Mouse (Mus musculus) ES-E14 (cell line): ENCODE results near the gene Rab30. TPM values are rescaled to one million over a fixed set of nuclear protein-coding genes. Genes with fewer than 3 reads are reported as not detected.

ENCODE experiments used
- DNase-seq: peaks from one replicate; pipeline ENCODE4 v3.0.0-alpha.2; 2013; ENCODE audit warnings: low read depth, low spot score
- H3K27ac ChIP-seq: 2 replicates; pipeline ENCODE4 v1.5.1; 2012; ENCODE audit warnings: low read depth, mild to moderate bottlenecking, low read length, moderate library complexity, mixed read lengths; ENCODE audit not compliant: poor library complexity, insufficient read depth, severe bottlenecking
- H3K36me3 ChIP-seq: 2 replicates; pipeline ENCODE4 v1.6.1; 2012; ENCODE audit warnings: mild to moderate bottlenecking, low read length, moderate library complexity, mixed read lengths; ENCODE audit not compliant: control insufficient read depth, poor library complexity, insufficient read depth, severe bottlenecking
- H3K4me1 ChIP-seq, 2 experiments: fragments of 150-350 bp in 1 of 2; sonication (generic) in 1 of 2; 2 replicates each; pipeline ENCODE4 v1.6.1; 2012; ENCODE audit warnings: low read length in 2 of 2, mild to moderate bottlenecking in 1 of 2, mixed read lengths in 1 of 2; ENCODE audit not compliant: control insufficient read depth in 2 of 2, insufficient read depth in 2 of 2, poor library complexity in 1 of 2
- H3K4me3 ChIP-seq, 2 experiments: fragments of 150-350 bp in 1 of 2; sonication (generic) in 1 of 2; 2 replicates each; pipeline ENCODE4 v1.5.1; 2012; ENCODE audit warnings: low read length in 2 of 2, low read depth in 1 of 2, mild to moderate bottlenecking in 1 of 2, mixed read lengths in 1 of 2; ENCODE audit not compliant: insufficient read depth in 1 of 2, poor library complexity in 1 of 2, severe bottlenecking in 1 of 2
- H3K9ac ChIP-seq: 2 replicates; pipeline ENCODE4 v1.6.1; 2012; ENCODE audit warnings: low read depth, mild to moderate bottlenecking, low read length, mixed read lengths; ENCODE audit not compliant: poor library complexity, insufficient read depth, severe bottlenecking
- H3K9me3 ChIP-seq: fragments of 150-350 bp; sonication (generic); 2 replicates; pipeline ENCODE4 v1.6.1; 2012; ENCODE audit warnings: low read depth, mild to moderate bottlenecking, low read length; ENCODE audit not compliant: control insufficient read depth, insufficient read depth
- CHD2 ChIP-seq: IDR thresholded peaks from 2 replicates; pipeline ENCODE4 v1.6.1; 2014; ENCODE audit warnings: mild to moderate bottlenecking, low read depth, low read length, inconsistent platforms
- HCFC1 ChIP-seq: IDR thresholded peaks from 2 replicates; pipeline ENCODE4 v1.6.1; 2012; ENCODE audit warnings: low read length, inconsistent platforms, borderline replicate concordance; ENCODE audit not compliant: insufficient read depth
- MAFK ChIP-seq: IDR thresholded peaks from 2 replicates; pipeline ENCODE4 v1.6.1; 2014; ENCODE audit warnings: mild to moderate bottlenecking, low read depth, low read length, inconsistent platforms; ENCODE audit not compliant: insufficient read depth
- ZC3H11A ChIP-seq: IDR thresholded peaks from 2 replicates; pipeline ENCODE4 v1.6.1; 2012; ENCODE audit warnings: low read depth, mild to moderate bottlenecking, inconsistent platforms, low read length, borderline replicate concordance
- ZNF384 ChIP-seq: IDR thresholded peaks from 2 replicates; pipeline ENCODE4 v1.6.1; 2012; ENCODE audit warnings: low read depth, low read length, inconsistent platforms
- in situ Hi-C, 2 experiments: fragments of 600-800 bp; cut with MboI; formaldehyde crosslinking; loops; one replicate each; pipeline ENCODE4 v1.15.1; 2025; ENCODE audit warnings: low sequenced_read_pairs in 2 of 2, inconsistent platforms in 1 of 2; ENCODE audit not compliant: unreplicated experiment in 2 of 2
- total RNA-seq: library from RNA; depleted of rRNA; stranded (reverse); fragments of 300-350 nt; gene quantifications from 2 replicates; pipeline ENCODE4 v1.2.3, GENCODE M21; 2012

Gene Rab30
- total RNA-seq, 1 experiment: 7.4 TPM

GRCm38 (mm10) chr7:92768859-92769258 is 27.5 kb downstream of the Rab30 start:
- no peak overlapping the region for H3K9ac ChIP-seq
- DNase-seq: no peak
- TF ChIP-seq CHD2 (no peak), ZC3H11A (no peak), HCFC1 (no peak), ZNF384 (no peak), MAFK (no peak)
- no peaks in the 10 kb centered on the region for H3K36me3 ChIP-seq
- H3K9me3 ChIP-seq: no peaks in the 10 kb centered on the region
- no peaks in the 10 kb centered on the region for H3K4me1 ChIP-seq
- in situ Hi-C loops: no loop called here
- H3K4me3 ChIP-seq: no peak overlapping the region
- H3K27ac ChIP-seq: no peak overlapping the region

GRCm38 (mm10) chr7:92773006-92773405 is 31.6 kb downstream of the Rab30 start:
- H3K9me3 ChIP-seq: no peaks in the 10 kb centered on the region
- in situ Hi-C loops: no loop called here

GRCm38 (mm10) chr7:92773596-92773995 is 32.2 kb downstream of the Rab30 start:
- TF ChIP-seq HCFC1 (no peak), ZNF384 (no peak), CHD2 (no peak), MAFK (no peak), ZC3H11A (no peak)
- Histone ChIP-seq H3K9ac (no peak overlapping the region), H3K4me1 (0 out of 4 replicates have a peak, but pooled peaks cover 0 to 3% of the 10 kb centered on the region in 2 experiments), H3K4me3 (no peak overlapping the region), H3K36me3 (no peaks in the 10 kb centered on the region), H3K9me3 (no peaks in the 10 kb centered on the region), H3K27ac (no peak overlapping the region)
- no peak for DNase-seq
- in situ Hi-C loops: no loop called here

More at GRCm38 (mm10) chr7:92773006-92773405, 31.6 kb downstream of the Rab30 start:
- Histone ChIP-seq H3K36me3 (no peaks in the 10 kb centered on the region), H3K9ac (no peak overlapping the region), H3K4me3 (no peak overlapping the region), H3K27ac (no peak overlapping the region), H3K4me1 (0 out of 4 replicates have a peak, but pooled peaks cover 0 to 3% of the 10 kb centered on the region in 2 experiments)
- TF ChIP-seq ZC3H11A: no peak
- TF ChIP-seq MAFK: no peak
- TF ChIP-seq HCFC1: no peak
- TF ChIP-seq ZNF384: no peak
- TF ChIP-seq CHD2: no peak
- DNase-seq: no peak

- Histone ChIP-seq H3K9ac (no peak overlapping the region), H3K4me3 (no peak overlapping the region), H3K4me1 (0 out of 4 replicates have a peak, but pooled peaks cover 0 to 3% of the 10 kb centered on the region in 2 experiments), H3K9me3 (no peaks in the 10 kb centered on the region), H3K36me3 (no peaks in the 10 kb centered on the region), H3K27ac (no peak overlapping the region)
- TF ChIP-seq HCFC1 (no peak), MAFK (no peak), ZNF384 (no peak), CHD2 (no peak), ZC3H11A (no peak)
- DNase-seq: no peak
- in situ Hi-C loops: no loop called here
Measured at GRCm38 (mm10) chr7:92774741-92775140, 33.3 kb downstream of the Rab30 start.

- no peak for DNase-seq
- Histone ChIP-seq H3K4me3 (no peak overlapping the region), H3K9ac (no peak overlapping the region), H3K9me3 (no peaks in the 10 kb centered on the region), H3K36me3 (no peaks in the 10 kb centered on the region), H3K27ac (no peak overlapping the region), H3K4me1 (0 out of 4 replicates have a peak, but pooled peaks cover 0 to 3% of the 10 kb centered on the region in 2 experiments)
- no peak for TF ChIP-seq HCFC1
- TF ChIP-seq ZNF384: no peak
- no peak for TF ChIP-seq MAFK
- no peak for TF ChIP-seq CHD2
- TF ChIP-seq ZC3H11A: no peak
- in situ Hi-C loops: no loop called here
Measured at GRCm38 (mm10) chr7:92775703-92776102, 34.3 kb downstream of the Rab30 start.
